Mouse (Mus musculus): ENCODE data around the gene Cfap73. TPM values are rescaled to one million over a fixed set of nuclear protein-coding genes. Genes with fewer than 3 reads are reported as not detected.

The Cfap73 gene
- polyA plus RNA-seq, 1 experiment from 2014 or later = not detected

DNA sequence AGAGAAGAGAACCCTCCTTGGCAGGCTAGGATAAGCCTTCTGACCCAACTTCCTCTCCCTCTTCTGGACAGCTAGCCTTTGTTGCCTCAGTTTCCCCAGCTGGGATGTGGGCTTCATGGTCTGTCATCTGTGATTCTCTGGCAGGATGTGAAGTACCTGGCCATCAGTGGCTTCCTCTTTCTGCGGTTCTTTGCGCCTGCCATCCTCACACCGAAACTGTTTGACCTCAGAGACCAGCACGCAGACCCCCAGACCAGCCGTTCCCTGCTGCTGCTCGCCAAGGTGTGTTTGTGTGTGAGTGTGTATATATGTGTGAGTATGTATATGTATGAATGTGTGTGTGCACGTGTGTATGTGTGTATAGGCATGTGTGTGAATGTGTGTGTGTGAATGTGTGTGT, 36.1 kb upstream of the Cfap73 start:
- 56% methylated on average over 7 of the region's 7 CpGs for WGBS (ENCODE audit: insufficient replicate concordance)
- no peaks in the 10 kb centered on the region for H3K9me3 ChIP-seq (replicated peaks; ENCODE audit: control insufficient read depth, low read length)
- ATAC-seq (ENCODE audit: low read depth) = no peak

DNA sequence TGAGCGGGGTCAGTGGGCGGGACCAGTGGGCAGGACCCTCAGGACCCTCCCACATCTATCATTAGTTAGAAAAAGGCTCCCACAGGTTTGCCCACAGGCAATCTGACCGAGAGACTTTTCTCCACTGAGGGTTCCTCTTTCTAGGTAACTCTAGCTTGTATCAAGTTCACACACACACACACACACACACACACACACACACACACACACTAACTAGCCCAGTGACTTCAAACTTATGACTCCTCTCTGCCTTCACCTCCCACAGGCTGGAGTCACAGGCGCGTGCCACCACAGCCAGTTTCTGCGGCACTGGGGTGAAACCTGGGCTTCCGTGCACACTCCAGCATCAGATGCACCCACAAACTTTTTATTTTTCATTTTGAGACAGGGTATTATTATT, 34.7 kb upstream of the Cfap73 start:
- no peak overlapping the region for H3K27ac ChIP-seq (ENCODE audit: low read length)
- no peaks in the 10 kb centered on the region for H3K9me3 ChIP-seq (replicated peaks; ENCODE audit: control insufficient read depth, low read length)
- H3K9ac ChIP-seq (ENCODE audit: low read depth, low read length) = no peak overlapping the region
- H3K27me3 ChIP-seq (ENCODE audit: control insufficient read depth, insufficient read depth, low read depth, low read length) = no peaks in the 10 kb centered on the region
- WGBS (ENCODE audit: insufficient replicate concordance) = 54% methylated on average over 7 of the region's 7 CpGs
- ATAC-seq (ENCODE audit: low read depth) = no peak
- no peaks in the 10 kb centered on the region for H3K4me1 ChIP-seq (ENCODE audit: control insufficient read depth, low read depth, low read length)
- no peaks in the 10 kb centered on the region for H3K36me3 ChIP-seq (ENCODE audit: control insufficient read depth, insufficient read depth)
- no peak overlapping the region for H3K4me3 ChIP-seq (ENCODE audit: low read depth, low read length)
- no peak overlapping the region for H3K4me2 ChIP-seq (ENCODE audit: low read depth, low read length)

More for the DNA sequence above, 36.1 kb upstream of the Cfap73 start:
- Histone ChIP-seq H3K4me3 (ENCODE audit: low read depth, low read length) (no peak overlapping the region), H3K9ac (ENCODE audit: low read depth, low read length) (no peak overlapping the region), H3K4me2 (ENCODE audit: low read depth, low read length) (no peak overlapping the region), H3K27ac (ENCODE audit: low read length) (no peak overlapping the region), H3K27me3 (ENCODE audit: control insufficient read depth, insufficient read depth, low read depth, low read length) (no peaks in the 10 kb centered on the region), H3K4me1 (ENCODE audit: control insufficient read depth, low read depth, low read length) (no peaks in the 10 kb centered on the region), H3K36me3 (ENCODE audit: control insufficient read depth, insufficient read depth) (no peaks in the 10 kb centered on the region)

DNA sequence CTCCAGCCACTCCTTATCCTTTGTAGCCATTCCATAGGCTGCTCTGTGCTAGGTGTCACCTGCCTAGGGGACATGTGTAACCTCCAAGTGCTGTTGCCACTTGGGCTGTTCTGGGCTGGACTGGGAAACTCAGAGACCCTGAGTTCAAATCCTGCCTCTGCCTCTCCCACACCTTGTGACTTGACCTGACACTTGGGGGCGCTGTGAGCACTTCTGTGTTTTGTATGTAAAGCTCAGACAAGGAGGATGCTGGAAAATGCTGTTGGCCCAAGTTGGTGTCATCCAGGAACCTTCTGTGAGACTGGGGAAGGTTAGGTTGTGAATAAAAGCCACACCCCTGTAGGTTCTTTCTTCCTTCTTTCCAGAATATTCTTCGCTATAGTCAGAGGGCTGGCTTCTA, 30.9 kb upstream of the Cfap73 start:
- Histone ChIP-seq H3K27me3 (ENCODE audit: control insufficient read depth, insufficient read depth, low read depth, low read length) (no peaks in the 10 kb centered on the region), H3K4me1 (ENCODE audit: control insufficient read depth, low read depth, low read length) (no peaks in the 10 kb centered on the region)

DNA sequence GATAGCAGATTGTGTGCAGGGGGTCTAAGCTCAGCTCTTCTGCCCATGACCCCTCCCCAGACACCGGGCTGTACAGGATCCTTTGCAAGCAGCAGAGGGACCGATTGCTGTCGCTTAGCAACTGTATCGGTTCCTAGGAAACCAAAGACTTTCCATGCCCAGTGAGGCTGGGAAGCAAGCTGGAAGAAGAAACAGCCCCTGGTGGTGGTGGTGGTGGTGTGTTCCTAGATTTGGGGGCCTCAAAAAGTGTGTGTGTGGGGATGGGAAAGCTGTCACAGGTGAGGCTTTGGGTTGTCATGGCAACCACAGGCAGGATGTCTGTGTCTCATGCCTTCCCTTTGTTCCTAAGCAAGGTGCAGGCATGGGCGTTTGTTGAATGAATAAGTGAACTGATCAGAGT, 26.8 kb upstream of the Cfap73 start:
- Histone ChIP-seq H3K4me3 (ENCODE audit: low read depth, low read length) (no peak overlapping the region), H3K9me3 (replicated peaks; ENCODE audit: control insufficient read depth, low read length) (no peaks in the 10 kb centered on the region), H3K27ac (ENCODE audit: low read length) (no peak overlapping the region), H3K4me2 (ENCODE audit: low read depth, low read length) (no peak overlapping the region), H3K27me3 (ENCODE audit: control insufficient read depth, insufficient read depth, low read depth, low read length) (no peaks in the 10 kb centered on the region), H3K4me1 (ENCODE audit: control insufficient read depth, low read depth, low read length) (no peaks in the 10 kb centered on the region), H3K9ac (ENCODE audit: low read depth, low read length) (no peak overlapping the region), H3K36me3 (ENCODE audit: control insufficient read depth, insufficient read depth) (no peaks in the 10 kb centered on the region)
- no peak for ATAC-seq (ENCODE audit: low read depth)
- WGBS (ENCODE audit: insufficient replicate concordance) = 50% methylated on average over 5 of the region's 5 CpGs

More for the DNA sequence above, 30.9 kb upstream of the Cfap73 start:
- Histone ChIP-seq H3K36me3 (ENCODE audit: control insufficient read depth, insufficient read depth) (no peaks in the 10 kb centered on the region), H3K9me3 (replicated peaks; ENCODE audit: control insufficient read depth, low read length) (no peaks in the 10 kb centered on the region), H3K4me2 (ENCODE audit: low read depth, low read length) (no peak overlapping the region), H3K27ac (ENCODE audit: low read length) (no peak overlapping the region), H3K4me3 (ENCODE audit: low read depth, low read length) (no peak overlapping the region), H3K9ac (ENCODE audit: low read depth, low read length) (no peak overlapping the region)
- no peak for ATAC-seq (ENCODE audit: low read depth)
- WGBS (ENCODE audit: insufficient replicate concordance) = 35% methylated on average over 2 of the region's 2 CpGs

DNA sequence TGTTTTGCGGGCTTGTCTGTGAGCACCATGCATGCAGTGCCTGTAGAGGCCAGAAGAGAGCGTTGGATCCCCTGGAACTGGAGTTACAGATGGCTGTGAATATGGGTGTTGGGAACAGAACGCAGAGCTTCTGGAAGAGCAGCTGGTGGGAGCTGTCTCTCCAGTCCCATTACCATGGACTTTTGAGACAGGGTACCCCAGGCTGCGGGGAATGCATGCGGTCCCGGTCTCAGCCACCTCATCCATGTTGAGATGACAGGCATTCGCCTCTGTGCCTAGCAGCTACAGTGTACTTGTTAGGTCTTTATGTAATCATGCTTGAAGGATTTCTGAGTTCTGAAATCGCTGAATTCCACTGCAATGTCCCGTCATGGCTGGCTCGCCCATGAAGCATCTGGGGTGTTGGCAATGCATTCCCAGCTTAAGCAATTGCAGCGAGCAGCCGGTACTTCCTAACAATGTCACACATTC, 22.3 kb upstream of the Cfap73 start:
- no peaks in the 10 kb centered on the region for H3K4me1 ChIP-seq (ENCODE audit: control insufficient read depth, low read depth, low read length)
- no peaks in the 10 kb centered on the region for H3K27me3 ChIP-seq (ENCODE audit: control insufficient read depth, insufficient read depth, low read depth, low read length)
- no peak overlapping the region for H3K9ac ChIP-seq (ENCODE audit: low read depth, low read length)
- H3K36me3 ChIP-seq (ENCODE audit: control insufficient read depth, insufficient read depth) = no peaks in the 10 kb centered on the region
- no peak overlapping the region for H3K4me2 ChIP-seq (ENCODE audit: low read depth, low read length)
- no peak for ATAC-seq (ENCODE audit: low read depth)
- no peaks in the 10 kb centered on the region for H3K9me3 ChIP-seq (replicated peaks; ENCODE audit: control insufficient read depth, low read length)
- H3K4me3 ChIP-seq (ENCODE audit: low read depth, low read length) = no peak overlapping the region
- no peak overlapping the region for H3K27ac ChIP-seq (ENCODE audit: low read length)
- 74% methylated on average over 12 of the region's 12 CpGs for whole genome bisulfite sequencing (ENCODE audit: insufficient replicate concordance)

DNA sequence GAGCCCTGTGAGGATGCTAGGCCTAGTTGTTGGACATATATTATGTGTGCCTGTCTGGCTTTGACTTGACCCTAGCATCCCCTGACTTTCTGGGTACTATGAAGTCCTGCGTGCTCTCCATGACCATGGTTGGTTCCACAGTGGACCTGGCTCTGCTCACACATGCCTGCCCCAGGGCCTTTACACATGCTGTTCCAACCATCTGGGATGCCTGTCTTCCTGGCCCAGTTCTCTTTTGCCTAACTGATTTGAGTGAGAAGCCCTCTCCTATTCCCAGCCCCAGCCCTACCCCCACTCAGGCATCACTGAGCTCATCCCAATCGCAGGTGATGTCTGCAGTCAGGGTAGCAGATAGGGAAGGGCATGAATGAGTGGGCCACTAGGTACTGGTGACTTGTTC, 19.8 kb upstream of the Cfap73 start:
- Histone ChIP-seq H3K4me1 (ENCODE audit: control insufficient read depth, low read depth, low read length) (peaks cover 4% of the 10 kb centered on the region), H3K9me3 (replicated peaks; ENCODE audit: control insufficient read depth, low read length) (no peaks in the 10 kb centered on the region), H3K27ac (ENCODE audit: low read length) (no peak overlapping the region), H3K4me2 (ENCODE audit: low read depth, low read length) (no peak overlapping the region), H3K9ac (ENCODE audit: low read depth, low read length) (no peak overlapping the region), H3K27me3 (ENCODE audit: control insufficient read depth, insufficient read depth, low read depth, low read length) (peaks cover 16% of the 10 kb centered on the region), H3K36me3 (ENCODE audit: control insufficient read depth, insufficient read depth) (no peaks in the 10 kb centered on the region), H3K4me3 (ENCODE audit: low read depth, low read length) (no peak overlapping the region)
- WGBS (ENCODE audit: insufficient replicate concordance) = 74% methylated on average over 2 of the region's 2 CpGs
- ATAC-seq (ENCODE audit: low read depth) = no peak

DNA sequence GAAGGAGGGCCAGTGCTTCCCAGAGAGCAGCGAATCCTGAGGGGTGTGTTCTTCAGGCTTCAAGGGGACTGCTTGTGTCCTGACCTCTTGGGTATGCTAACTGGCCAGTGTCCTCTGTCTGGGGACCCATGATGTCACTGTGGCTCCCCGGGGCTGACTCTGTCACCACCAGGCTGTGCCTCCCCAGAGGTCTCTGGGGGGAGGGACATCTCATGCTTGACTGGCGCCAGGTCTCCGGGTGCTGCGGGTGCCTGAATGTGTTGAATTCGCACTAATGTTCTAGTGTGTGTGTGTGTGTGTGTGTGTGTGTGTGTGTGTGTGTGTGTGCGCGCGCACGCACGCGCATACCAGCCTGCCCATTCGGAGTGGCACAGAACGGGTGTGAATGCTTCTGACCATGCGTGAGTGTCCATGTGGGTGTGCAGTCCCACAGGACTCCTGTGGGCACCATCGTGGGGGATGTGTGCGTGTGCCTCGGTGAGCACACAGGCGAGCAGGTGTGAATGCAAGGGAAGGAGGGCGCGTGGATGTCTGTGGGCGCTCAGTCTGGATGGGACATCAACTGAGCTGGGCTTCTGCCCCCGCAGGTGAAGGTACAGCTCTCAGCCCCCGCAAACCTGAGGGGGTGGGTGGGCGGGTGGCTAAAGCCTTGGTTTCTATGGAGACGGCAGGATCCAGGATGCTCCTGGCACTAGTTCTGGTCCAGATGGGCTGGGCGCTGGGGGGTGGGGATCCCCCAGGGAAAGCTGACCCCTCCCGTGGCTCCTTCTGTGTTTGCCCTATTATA, 19.1 kb upstream of the Cfap73 start:
- no peak for ATAC-seq (ENCODE audit: low read depth)
- Histone ChIP-seq H3K4me2 (ENCODE audit: low read depth, low read length) (no peak overlapping the region), H3K36me3 (ENCODE audit: control insufficient read depth, insufficient read depth) (no peaks in the 10 kb centered on the region), H3K27ac (ENCODE audit: low read length) (no peak overlapping the region), H3K9me3 (replicated peaks; ENCODE audit: control insufficient read depth, low read length) (no peaks in the 10 kb centered on the region), H3K4me1 (ENCODE audit: control insufficient read depth, low read depth, low read length) (peaks cover 11% of the 10 kb centered on the region), H3K4me3 (ENCODE audit: low read depth, low read length) (no peak overlapping the region), H3K9ac (ENCODE audit: low read depth, low read length) (no peak overlapping the region), H3K27me3 (ENCODE audit: control insufficient read depth, insufficient read depth, low read depth, low read length) (peaks cover 20% of the 10 kb centered on the region)
- WGBS (ENCODE audit: insufficient replicate concordance) = 68% methylated on average over 28 of the region's 28 CpGs

DNA sequence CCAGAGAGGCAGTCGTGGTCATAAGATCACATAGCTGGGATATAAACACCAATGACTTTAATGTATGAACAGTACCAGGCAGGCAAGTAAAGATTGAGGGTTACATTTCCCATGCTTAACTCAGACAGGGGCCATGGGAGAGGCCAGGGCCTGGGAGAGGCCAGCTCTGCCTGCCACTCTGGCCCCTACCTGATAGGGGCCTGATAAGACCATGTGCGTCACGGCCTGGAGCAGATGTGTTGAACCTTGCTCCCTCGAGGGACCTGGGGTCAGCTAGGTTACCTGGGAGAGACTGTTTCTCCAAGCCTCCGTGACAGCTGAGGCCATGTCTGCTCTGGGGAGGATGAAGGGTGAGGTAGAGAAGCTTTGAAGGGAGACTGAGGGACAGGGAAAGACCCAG, 17.2 kb upstream of the Cfap73 start:
- Histone ChIP-seq H3K27ac (ENCODE audit: low read length) (no peak overlapping the region), H3K4me2 (ENCODE audit: low read depth, low read length) (no peak overlapping the region), H3K9ac (ENCODE audit: low read depth, low read length) (no peak overlapping the region), H3K4me1 (ENCODE audit: control insufficient read depth, low read depth, low read length) (peaks cover 12% of the 10 kb centered on the region), H3K4me3 (ENCODE audit: low read depth, low read length) (no peak overlapping the region), H3K36me3 (ENCODE audit: control insufficient read depth, insufficient read depth) (no peaks in the 10 kb centered on the region), H3K9me3 (replicated peaks; ENCODE audit: control insufficient read depth, low read length) (no peaks in the 10 kb centered on the region), H3K27me3 (ENCODE audit: control insufficient read depth, insufficient read depth, low read depth, low read length) (peaks cover 25% of the 10 kb centered on the region)
- 34% methylated on average over 5 of the region's 5 CpGs for WGBS (ENCODE audit: insufficient replicate concordance)
- ATAC-seq (ENCODE audit: low read depth) = no peak

DNA sequence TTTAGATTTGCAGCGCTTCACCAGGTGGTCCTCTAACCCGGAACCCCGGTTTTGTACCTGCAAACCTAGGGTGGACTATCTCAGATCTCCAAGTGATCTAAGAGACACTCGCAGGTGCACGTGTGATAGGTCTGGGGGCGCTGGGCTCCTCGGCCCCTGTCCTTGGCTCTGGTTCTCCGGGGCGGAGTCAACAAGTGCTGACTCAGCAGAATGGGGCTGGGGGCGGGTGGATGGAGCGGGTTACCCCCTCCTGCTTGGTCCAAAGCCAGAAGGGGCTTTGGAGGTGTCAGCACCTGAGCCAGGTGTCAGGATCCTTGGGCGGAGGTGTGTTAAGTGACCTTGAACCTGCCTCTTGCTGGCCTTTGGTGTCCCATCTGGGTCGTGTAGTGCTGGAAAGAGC, 15.9 kb upstream of the Cfap73 start:
- no peak overlapping the region for H3K9ac ChIP-seq (ENCODE audit: low read depth, low read length)
- H3K27ac ChIP-seq (ENCODE audit: low read length) = no peak overlapping the region
- no peak overlapping the region for H3K4me3 ChIP-seq (ENCODE audit: low read depth, low read length)
- WGBS (ENCODE audit: insufficient replicate concordance) = 20% methylated on average over 13 of the region's 13 CpGs
- H3K4me2 ChIP-seq (ENCODE audit: low read depth, low read length) = no peak overlapping the region
- ATAC-seq (ENCODE audit: low read depth) = no peak
- H3K9me3 ChIP-seq (replicated peaks; ENCODE audit: control insufficient read depth, low read length) = no peaks in the 10 kb centered on the region
- H3K4me1 ChIP-seq (ENCODE audit: control insufficient read depth, low read depth, low read length) = peaks cover 12% of the 10 kb centered on the region
- no peaks in the 10 kb centered on the region for H3K36me3 ChIP-seq (ENCODE audit: control insufficient read depth, insufficient read depth)
- H3K27me3 ChIP-seq (ENCODE audit: control insufficient read depth, insufficient read depth, low read depth, low read length) = peaks cover 29% of the 10 kb centered on the region

Data from liver, embryonic 16.5 days (tissue).